Mouse (Mus musculus) forebrain, embryonic 13.5 days (tissue): ENCODE measurements around the gene Arl6ip5. TPM values are rescaled to one million over a fixed set of nuclear protein-coding genes. Genes with fewer than 3 reads are reported as not detected.

ENCODE experiments used
- ATAC-seq: fragments of 200-750 bp; cut with Nextera tagmentation; 2 replicates; pipeline ENCODE4 v1.8.0; 2017
- H3K27ac ChIP-seq: fragments of 300-500 bp; sonication (generic); 2 replicates; pipeline ENCODE4 v1.5.1; 2015; ENCODE audit warnings: inconsistent platforms, mild to moderate bottlenecking, moderate library complexity
- H3K27me3 ChIP-seq: fragments of 300-500 bp; sonication (generic); 2 replicates; pipeline ENCODE4 v1.6.1; 2015; ENCODE audit warnings: mild to moderate bottlenecking, inconsistent platforms
- H3K36me3 ChIP-seq: fragments of 300-500 bp; sonication (generic); 2 replicates; pipeline ENCODE4 v1.6.1; 2015; ENCODE audit warnings: mild to moderate bottlenecking, inconsistent platforms; ENCODE audit not compliant: poor library complexity, severe bottlenecking
- H3K4me1 ChIP-seq: fragments of 300-500 bp; sonication (generic); 2 replicates; pipeline ENCODE4 v1.6.1; 2015; ENCODE audit warnings: inconsistent platforms
- H3K4me2 ChIP-seq: fragments of 300-500 bp; sonication (generic); 2 replicates; pipeline ENCODE4 v1.6.1; 2015; ENCODE audit warnings: inconsistent platforms, mild to moderate bottlenecking, moderate library complexity
- H3K4me3 ChIP-seq: fragments of 300-500 bp; sonication (generic); 2 replicates; pipeline ENCODE4 v1.5.1; 2015; ENCODE audit warnings: mild to moderate bottlenecking, inconsistent platforms
- H3K9ac ChIP-seq: fragments of 300-500 bp; sonication (generic); 2 replicates; pipeline ENCODE4 v1.6.1; 2015; ENCODE audit warnings: mild to moderate bottlenecking, inconsistent platforms
- H3K9me3 ChIP-seq: fragments of 300-500 bp; sonication (generic); replicated peaks from 2 replicates; pipeline ENCODE4 v1.6.1; 2016; ENCODE audit warnings: inconsistent platforms
- WGBS: fragments of 180-500 bp; shearing (Covaris S2); methylation state at CpG from one replicate; pipeline ENCODE4 v1.1.7; 2015; 5-methylcytosine and 5-hydroxymethylcytosine counted together
- polyA plus RNA-seq: library from polyadenylated mRNA; unstranded; fragments of >200 nt; fragmentation: Nextera tagmentation; extraction: Ambion mirVana; gene quantifications from 2 replicates; pipeline ENCODE4 v1.2.1, GENCODE M21; 2015

Gene Arl6ip5
- polyA plus RNA-seq, 1 experiment from 2014 or later: 83.9 TPM

DNA sequence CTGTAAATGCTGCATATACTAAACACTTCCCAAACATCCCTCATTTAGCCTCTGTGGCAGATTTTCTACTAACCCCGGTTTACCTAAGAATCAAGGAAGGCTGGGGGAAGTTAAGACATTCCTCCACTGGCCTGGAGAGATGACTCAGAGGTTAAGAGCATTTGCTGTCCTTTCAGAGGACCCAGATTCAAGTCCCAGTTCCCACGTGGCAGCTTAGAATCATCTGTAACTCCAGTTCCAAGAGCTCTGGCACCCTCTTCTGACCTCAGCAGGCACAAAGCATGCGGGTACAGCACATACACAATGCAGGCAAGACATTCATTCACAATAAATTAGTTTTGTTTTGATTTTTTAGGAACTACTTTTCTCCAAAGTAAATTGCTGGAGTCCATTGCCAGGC lies 1.3 kb upstream of the Arl6ip5 start:
- Histone ChIP-seq H3K9me3 (no peaks in the 10 kb centered on the region), H3K27me3 (no peaks in the 10 kb centered on the region), H3K4me2 (no peak overlapping the region), H3K4me1 (peaks cover 27% of the 10 kb centered on the region), H3K36me3 (no peaks in the 10 kb centered on the region), H3K4me3 (no peak overlapping the region), H3K9ac (no peak overlapping the region), H3K27ac (no peak overlapping the region)
- ATAC-seq: no peak
- WGBS: 39% methylated on average over 3 of the region's 3 CpGs

DNA sequence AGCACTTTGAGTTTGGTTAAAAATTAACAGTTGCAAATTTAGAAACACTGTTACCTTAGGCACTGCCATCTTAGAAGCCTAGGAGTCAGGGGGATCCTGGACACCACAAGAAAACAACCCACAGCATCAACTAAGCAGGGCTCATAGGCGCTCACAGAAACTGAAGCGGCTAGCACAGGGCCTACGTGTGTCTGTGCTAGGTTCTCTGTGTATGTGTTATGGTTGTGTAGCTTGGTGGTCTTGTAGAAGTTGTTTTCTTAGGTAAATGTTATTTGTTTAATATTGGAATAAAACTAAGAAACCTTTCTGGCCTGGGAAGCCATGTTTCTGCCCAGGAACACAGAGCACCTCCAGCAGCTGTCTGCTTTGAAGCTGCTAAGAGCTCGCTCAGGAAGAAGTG lies 738 bp upstream of the Arl6ip5 start:
- Histone ChIP-seq H3K27ac (no peak overlapping the region), H3K4me3 (no peak overlapping the region), H3K4me1 (peaks cover 21% of the 10 kb centered on the region), H3K4me2 (no peak overlapping the region), H3K36me3 (0 out of 2 replicates have a peak, but pooled peaks cover 5% of the 10 kb centered on the region), H3K9me3 (no peaks in the 10 kb centered on the region), H3K27me3 (no peaks in the 10 kb centered on the region), H3K9ac (no peak overlapping the region)
- 83% methylated on average over 4 of the region's 4 CpGs for WGBS
- no peak for ATAC-seq

DNA sequence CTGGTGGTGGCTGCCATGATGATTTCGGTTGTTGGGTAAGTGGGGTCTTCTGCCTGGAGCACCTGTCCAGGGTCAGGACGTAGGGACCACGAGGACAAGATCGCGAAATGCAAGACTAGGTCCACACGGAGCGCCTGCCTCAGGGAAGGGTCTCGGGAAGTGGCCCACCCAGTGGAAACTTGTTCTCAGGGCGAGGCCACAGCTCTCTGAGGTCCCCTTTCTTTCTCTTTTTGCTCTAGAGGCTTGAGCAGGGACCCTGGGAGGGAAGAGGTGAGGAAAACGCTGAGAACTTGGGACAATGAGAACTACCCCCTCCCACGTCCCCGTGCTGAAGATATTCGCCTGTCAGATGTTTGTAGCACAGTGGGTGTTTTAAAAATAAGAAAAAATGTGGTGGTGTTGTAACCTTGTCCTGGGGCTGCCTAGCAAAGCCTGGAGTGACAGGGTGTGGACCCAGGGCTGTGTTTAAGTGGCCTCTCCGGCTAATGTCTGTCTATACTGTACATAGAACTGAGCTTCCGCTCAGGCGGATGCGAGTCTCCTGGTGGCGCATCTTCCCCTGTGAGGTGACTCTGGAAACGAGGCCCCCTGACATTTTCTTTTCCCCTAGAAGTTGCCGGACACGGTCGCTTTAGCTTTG lies 593 bp downstream of the Arl6ip5 start:
- 2% methylated on average over 22 of the region's 22 CpGs for WGBS
- Histone ChIP-seq H3K27ac (no peak overlapping the region; the same call in 1 of the 2 replicates), H3K9me3 (no peaks in the 10 kb centered on the region), H3K9ac (peak overlapping the region; percentile 79), H3K36me3 (peaks cover 11% of the 10 kb centered on the region; the same call in 1 of the 2 replicates), H3K4me3 (peak overlapping the region; percentile 71), H3K4me1 (peaks cover 21% of the 10 kb centered on the region), H3K4me2 (peak overlapping the region; percentile 82), H3K27me3 (no peaks in the 10 kb centered on the region)
- ATAC-seq: peak; percentile 70

DNA sequence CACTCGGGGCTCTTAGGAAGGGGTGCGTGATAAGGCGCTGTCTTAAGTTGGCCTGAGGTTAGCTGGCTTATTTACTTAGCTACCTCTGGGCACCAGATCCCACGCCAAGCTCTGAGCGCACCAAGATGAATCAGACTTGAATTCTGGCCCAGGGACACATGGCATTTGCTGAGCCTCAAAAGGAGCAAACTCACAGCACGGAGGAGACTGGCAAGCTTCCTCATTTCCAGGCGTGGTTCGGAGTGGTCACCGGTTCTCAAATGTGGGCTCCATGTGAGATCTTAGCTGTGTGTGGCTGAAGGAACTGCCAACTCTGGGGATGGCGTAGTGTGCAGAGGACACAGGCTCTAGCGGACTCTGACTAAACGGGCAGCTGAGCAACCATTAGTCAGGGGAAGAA lies 1.5 kb downstream of the Arl6ip5 start:
- H3K9ac ChIP-seq: peak overlapping the region; percentile 79; the same call in 1 of the 2 replicates

DNA sequence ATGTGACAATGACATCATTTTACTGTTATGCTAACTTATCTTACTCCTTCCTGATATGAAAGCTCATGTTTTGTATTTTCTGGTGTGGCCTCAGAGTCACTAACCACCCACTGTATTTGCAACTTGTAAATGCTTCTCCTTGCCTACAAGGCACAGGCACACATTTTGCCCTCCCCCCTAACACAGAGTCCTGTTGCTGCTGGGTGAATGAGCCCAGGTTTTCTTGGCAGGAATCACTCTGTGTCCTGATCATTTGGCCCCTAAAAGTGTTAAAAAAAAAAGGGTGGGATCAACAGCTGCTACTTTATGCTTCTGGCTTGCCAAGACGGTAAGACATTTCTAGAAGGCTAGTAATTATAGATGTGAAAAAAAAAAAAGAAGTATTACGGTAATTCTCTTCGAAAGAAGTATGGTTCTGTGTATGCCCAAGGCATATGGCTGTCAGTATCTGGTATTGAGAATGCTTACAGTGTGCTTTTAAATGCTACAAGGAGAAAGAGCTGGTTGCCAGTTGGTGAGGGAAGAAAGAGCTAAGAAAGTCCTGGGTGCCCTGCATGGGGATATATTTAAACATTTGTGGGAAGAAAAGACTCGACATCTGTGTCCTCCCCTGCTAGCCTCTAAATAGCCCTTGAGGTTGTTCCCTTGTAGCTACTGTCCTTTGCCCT lies 5.8 kb downstream of the Arl6ip5 start:
- WGBS: 71% methylated on average over 4 of the region's 4 CpGs

More for the DNA sequence above, 1.5 kb downstream of the Arl6ip5 start:
- no peak overlapping the region for H3K27ac ChIP-seq
- no peak for ATAC-seq
- H3K36me3 ChIP-seq: peaks cover 11% of the 10 kb centered on the region; the same call in 1 of the 2 replicates
- peak overlapping the region; percentile 71 for H3K4me3 ChIP-seq
- no peaks in the 10 kb centered on the region for H3K27me3 ChIP-seq
- peak overlapping the region; percentile 82 for H3K4me2 ChIP-seq
- WGBS: 74% methylated on average over 12 of the region's 12 CpGs
- H3K4me1 ChIP-seq: peaks cover 25% of the 10 kb centered on the region
- no peaks in the 10 kb centered on the region for H3K9me3 ChIP-seq

DNA sequence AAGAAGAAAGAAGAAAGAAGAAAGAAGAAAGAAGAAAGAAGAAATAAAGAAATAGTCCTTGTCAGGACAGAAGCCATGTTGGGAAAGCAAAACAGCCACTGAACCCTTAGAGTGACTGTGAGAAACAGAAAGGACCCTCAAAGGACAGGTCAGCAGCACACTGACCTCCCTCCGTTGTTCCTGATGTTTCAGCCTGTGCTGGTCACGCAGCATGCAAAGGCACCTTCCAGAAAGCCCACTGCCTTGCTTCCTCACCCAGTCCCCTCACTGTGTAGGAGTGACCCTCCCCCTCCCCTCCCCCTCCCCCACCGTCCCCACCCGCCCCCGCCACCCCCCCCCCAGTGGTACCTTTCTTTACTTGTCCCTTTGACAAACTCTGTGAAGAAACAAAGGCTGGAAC lies 10.2 kb downstream of the Arl6ip5 start:
- H3K4me1 ChIP-seq: peaks cover 22% of the 10 kb centered on the region
- H3K9me3 ChIP-seq: no peaks in the 10 kb centered on the region
- H3K4me3 ChIP-seq: no peak overlapping the region
- H3K27me3 ChIP-seq: no peaks in the 10 kb centered on the region
- peaks cover 7% of the 10 kb centered on the region; the same call in 1 of the 2 replicates for H3K36me3 ChIP-seq
- ATAC-seq: no peak
- 41% methylated on average over 4 of the region's 5 CpGs for WGBS
- H3K4me2 ChIP-seq: no peak overlapping the region
- no peak overlapping the region for H3K9ac ChIP-seq
- H3K27ac ChIP-seq: no peak overlapping the region

More for the DNA sequence above, 5.8 kb downstream of the Arl6ip5 start:
- Histone ChIP-seq H3K36me3 (peaks cover 11% of the 10 kb centered on the region; the same call in 1 of the 2 replicates), H3K27me3 (no peaks in the 10 kb centered on the region), H3K4me2 (no peak overlapping the region), H3K9ac (no peak overlapping the region), H3K27ac (peak overlapping the region; percentile 37), H3K4me3 (no peak overlapping the region), H3K4me1 (peaks cover 28% of the 10 kb centered on the region), H3K9me3 (no peaks in the 10 kb centered on the region)
- peak; percentile 50; the same call in 1 of the 2 replicates for ATAC-seq

DNA sequence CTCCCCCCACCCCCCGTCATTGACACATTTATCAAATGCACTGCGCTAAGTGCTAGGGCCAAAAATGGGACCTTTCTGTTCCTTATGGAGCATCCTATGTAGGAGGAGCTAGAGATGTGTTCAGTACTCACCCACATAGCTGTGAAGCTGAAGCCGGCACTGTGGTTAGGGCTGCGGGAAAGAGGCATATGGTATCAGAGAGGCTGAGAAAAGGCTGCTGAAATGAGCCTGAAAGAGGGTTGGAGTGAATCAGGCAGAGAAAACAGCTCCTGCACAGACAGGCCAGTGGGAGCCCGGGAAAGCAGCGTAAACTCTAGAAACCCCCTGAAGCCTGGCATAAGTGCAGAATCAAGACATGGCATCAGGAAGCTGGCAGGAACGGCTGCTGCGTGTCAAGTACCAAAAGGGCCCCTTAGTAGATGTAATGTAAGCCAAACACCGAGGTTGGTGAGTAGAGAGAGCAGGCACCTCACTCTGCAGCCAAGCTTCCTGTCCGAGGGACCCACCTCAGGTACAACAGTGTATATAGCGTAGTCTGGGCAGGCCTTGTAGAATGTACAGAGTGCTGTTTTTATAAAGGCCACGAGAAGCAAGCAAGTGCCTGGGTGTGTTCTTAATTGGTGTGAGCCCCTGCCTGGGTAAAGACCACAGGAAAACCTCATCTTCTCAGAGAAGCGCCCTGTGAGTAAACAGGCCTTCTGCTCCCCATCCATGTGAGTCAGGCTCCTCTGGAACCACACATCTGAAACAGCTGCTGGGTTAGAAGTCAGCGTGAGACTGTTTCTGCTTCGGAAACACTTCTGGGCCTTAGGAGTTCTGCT lies 10.9 kb downstream of the Arl6ip5 start:
- 63% methylated on average over 15 of the region's 15 CpGs for WGBS
- H3K4me3 ChIP-seq: no peak overlapping the region
- H3K36me3 ChIP-seq: peaks cover 7% of the 10 kb centered on the region; the same call in 1 of the 2 replicates
- H3K9me3 ChIP-seq: no peaks in the 10 kb centered on the region
- H3K27me3 ChIP-seq: no peaks in the 10 kb centered on the region
- peaks cover 27% of the 10 kb centered on the region for H3K4me1 ChIP-seq
- no peak overlapping the region for H3K9ac ChIP-seq
- no peak overlapping the region for H3K4me2 ChIP-seq
- H3K27ac ChIP-seq: peak overlapping the region; percentile 2
- peak; percentile 43; the same call in 1 of the 2 replicates for ATAC-seq

DNA sequence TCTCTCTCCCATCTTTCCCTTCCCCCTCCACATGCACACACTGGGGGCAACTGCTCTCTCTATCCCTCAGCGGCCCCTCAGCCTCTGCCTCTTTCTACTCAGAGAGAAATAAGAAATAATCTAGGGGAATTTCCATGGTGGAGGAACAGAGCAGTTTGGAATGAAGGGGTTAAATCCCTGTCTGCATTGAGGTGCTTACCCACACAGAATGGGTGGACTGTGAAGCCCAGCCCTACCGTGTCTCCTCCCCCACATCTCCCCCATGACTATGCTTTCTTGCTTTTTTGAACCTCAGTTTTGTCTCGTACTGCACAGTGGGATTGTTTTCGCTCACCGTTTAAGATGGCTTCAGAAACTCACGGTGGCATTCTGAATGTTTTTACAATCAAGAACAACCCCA lies 11.8 kb downstream of the Arl6ip5 start:
- Histone ChIP-seq H3K36me3 (peaks cover 10% of the 10 kb centered on the region), H3K4me3 (no peak overlapping the region), H3K27ac (no peak overlapping the region), H3K9me3 (no peaks in the 10 kb centered on the region), H3K4me2 (no peak overlapping the region), H3K4me1 (peaks cover 23% of the 10 kb centered on the region), H3K9ac (no peak overlapping the region), H3K27me3 (no peaks in the 10 kb centered on the region)
- 49% methylated on average over 6 of the region's 6 CpGs for WGBS
- ATAC-seq: no peak

DNA sequence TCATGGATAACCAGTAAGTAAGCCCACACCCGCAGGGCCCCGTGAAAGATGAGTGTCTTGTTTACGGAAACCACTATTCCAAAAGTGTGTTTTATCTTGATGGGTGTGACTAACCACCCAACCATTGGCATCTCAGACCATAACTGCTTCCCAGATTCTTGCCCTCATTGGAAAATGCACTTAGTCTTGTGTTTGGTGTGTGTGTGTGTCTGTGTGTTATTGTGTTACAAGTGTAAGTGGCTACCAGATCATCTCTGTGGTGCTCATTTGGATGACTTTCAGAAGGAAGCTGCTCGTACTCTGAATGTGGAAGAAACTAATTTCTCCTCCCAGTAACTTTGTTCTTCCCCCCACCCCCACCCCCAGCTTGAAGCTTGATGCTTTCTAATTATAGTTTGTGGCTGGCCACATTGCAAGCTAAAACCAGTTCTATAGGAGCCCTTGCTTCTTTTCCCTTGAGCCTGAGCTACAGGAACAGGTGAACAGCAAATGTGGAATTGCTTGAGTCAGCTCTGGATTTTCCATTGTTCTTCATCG lies 12.5 kb downstream of the Arl6ip5 start:
- Histone ChIP-seq H3K9ac (no peak overlapping the region), H3K4me1 (peaks cover 23% of the 10 kb centered on the region), H3K4me3 (no peak overlapping the region), H3K27ac (no peak overlapping the region), H3K4me2 (no peak overlapping the region), H3K9me3 (no peaks in the 10 kb centered on the region), H3K36me3 (peaks cover 13% of the 10 kb centered on the region), H3K27me3 (no peaks in the 10 kb centered on the region)
- no peak for ATAC-seq
- 66% methylated on average over 5 of the region's 5 CpGs for WGBS

DNA sequence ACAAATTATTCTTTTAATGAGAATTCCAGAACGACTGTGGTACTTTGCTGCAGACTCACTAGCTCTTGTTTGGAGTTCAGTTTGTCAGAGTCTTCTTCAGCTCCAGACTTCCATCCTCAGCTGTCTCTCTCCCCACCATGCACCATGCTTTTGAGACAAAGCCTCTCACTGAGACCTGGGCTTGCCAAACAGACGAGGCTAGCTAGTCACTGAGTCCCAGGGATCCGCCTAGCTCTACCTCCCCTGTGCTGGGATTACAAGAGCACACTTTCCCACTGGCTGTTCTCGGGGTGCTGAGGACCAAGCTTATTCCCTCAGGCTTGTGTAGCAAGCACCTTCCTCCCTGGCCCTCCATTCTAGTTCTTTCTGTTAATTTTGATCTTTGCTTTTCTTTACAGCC lies 13.1 kb downstream of the Arl6ip5 start:
- Histone ChIP-seq H3K4me1 (peaks cover 23% of the 10 kb centered on the region), H3K4me3 (no peak overlapping the region), H3K27me3 (no peaks in the 10 kb centered on the region), H3K36me3 (peaks cover 13% of the 10 kb centered on the region), H3K9me3 (no peaks in the 10 kb centered on the region), H3K27ac (no peak overlapping the region), H3K4me2 (no peak overlapping the region), H3K9ac (no peak overlapping the region)
- ATAC-seq: no peak
- WGBS: 72% methylated on average over 4 of the region's 4 CpGs

DNA sequence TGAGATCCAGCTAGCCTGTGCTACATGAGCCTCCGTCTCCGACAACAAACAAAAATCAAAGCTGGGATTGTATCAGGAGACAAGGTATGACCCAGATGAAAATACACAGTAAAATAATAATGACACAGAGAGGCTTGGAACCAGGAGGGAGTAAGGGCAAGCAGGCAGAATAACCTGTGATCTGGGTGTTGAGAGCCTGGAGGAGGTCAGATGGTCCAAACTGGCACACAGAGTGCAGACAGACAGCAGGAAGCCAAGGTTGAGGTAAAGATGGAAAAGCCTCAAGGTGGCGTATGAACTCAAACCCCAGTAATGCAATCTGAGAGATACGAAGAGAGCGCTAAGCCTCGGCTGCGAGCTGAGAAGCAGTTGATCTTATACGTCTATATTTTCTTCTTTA lies 14.0 kb downstream of the Arl6ip5 start:
- 95% methylated on average over 8 of the region's 8 CpGs for WGBS
- Histone ChIP-seq H3K27ac (no peak overlapping the region), H3K36me3 (peaks cover 15% of the 10 kb centered on the region), H3K27me3 (no peaks in the 10 kb centered on the region), H3K9ac (no peak overlapping the region), H3K4me3 (no peak overlapping the region), H3K4me2 (no peak overlapping the region), H3K9me3 (no peaks in the 10 kb centered on the region), H3K4me1 (peaks cover 23% of the 10 kb centered on the region)
- no peak for ATAC-seq
